Mouse (Mus musculus): Measurements from ENCODE around the gene Bckdhb.

DNA sequence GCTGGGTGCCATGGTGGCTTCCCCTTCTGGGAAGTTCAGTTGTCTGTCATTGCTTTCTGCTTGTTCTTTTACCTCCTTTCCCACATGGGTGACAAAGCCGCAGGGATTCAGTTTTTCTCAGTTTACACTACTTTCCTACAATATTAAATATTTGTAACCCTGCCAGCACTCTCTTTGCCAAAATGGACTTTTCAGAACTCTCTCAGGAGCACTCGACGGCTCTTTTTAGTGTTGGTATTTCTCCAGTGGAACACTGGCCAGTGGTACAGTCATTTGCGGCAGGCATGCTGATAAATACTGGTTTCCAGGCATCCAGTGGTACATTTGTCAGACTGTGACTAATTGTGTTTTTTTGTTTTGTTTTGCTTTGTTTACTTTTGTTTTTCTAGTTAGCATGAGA is 139.2 kb downstream of the Bckdhb start:
- TF ChIP-seq MAFK (IDR thresholded peaks at IDR 0.05; ENCODE audit: insufficient read depth, low read depth, low read length), result no peak
- TF ChIP-seq HCFC1 (IDR thresholded peaks at IDR 0.05; ENCODE audit: borderline replicate concordance, insufficient read depth, low read length), result no peak
- no peak for TF ChIP-seq ZC3H11A (IDR thresholded peaks at IDR 0.05; ENCODE audit: borderline replicate concordance, low read depth, low read length)

Measured in ES-E14 (cell line).